ENCODE assay signal across 24 mouse cellular contexts in the genomic region with DNA sequence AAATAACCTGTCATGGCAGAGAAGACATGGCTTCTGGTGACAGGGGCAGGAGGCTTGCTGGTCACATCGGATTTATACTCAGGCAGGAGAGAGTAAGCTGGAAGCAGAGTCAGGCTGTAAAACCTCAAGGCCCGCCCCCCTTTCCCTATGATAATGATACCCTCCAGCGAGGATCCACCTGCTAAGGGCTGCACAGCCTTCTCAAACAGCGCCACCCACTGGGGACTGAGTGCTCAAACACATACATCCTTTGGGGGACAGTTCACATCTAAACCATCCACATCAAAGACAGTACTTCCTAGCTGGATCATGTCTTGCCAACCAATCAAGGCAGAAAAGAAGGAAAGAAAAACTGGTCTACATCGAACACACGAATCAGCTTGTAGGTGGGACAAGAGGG. TPM values are rescaled to one million over a fixed set of nuclear protein-coding genes. Genes with fewer than 3 reads are reported as not detected.
A peak's percentile ranks its signal among the peaks of the same experiment; 100 is the strongest.
DNase-seq lines count a peak whose midpoint lies in the region; ATAC-seq and TF ChIP-seq lines count a peak whose summit lies in the region.
"Had no signal": no experiment of that assay in that cellular context is flagged by ENCODE, and none has a peak within 500 bp of the region (broad histone marks: within the 10 kb centered on the region; RNA-seq: fewer than 3 reads in every experiment).

No protein-coding gene starts in this region.

- no peaks in the 10 kb centered on the region for H3K4me1 ChIP-seq in lung, postnatal 0 days (ENCODE audit: insufficient read depth, low read depth, low read length)
- H3K4me1 ChIP-seq in stomach, postnatal 0 days (replicated peaks; ENCODE audit: control insufficient read depth, insufficient read depth), result no peaks in the 10 kb centered on the region
- H3K4me1 ChIP-seq: heart, embryonic 10.5 days; hindbrain, embryonic 15.5 days; liver, embryonic 13.5 days; lung, embryonic 15.5 days; neural tube, embryonic 15.5 days had no signal

- peak; percentile 34 for DNase-seq in embryo, embryonic 10 days (ENCODE audit: low spot score)
- no peak for DNase-seq in embryo, embryonic 9.5 days (ENCODE audit: extremely low spot score)
- DNase-seq in lung, postnatal 0 days (ENCODE audit: low spot score), result no peak
- DNase-seq in lung, postnatal 14 days, result no peak
- DNase-seq in NIH3T3 (ENCODE audit: low read depth), result peak; percentile 6
- peak; percentile 19 for DNase-seq in embryo, embryonic 11 days
- DNase-seq in stomach, postnatal 0 days (ENCODE audit: low spot score), result no peak
- DNase-seq: cerebellum, adult 11 months; gastrocnemius, postnatal 36 days; heart, postnatal 10 days; kidney, adult 8-10 months; liver, embryonic 13.5 days; midbrain, embryonic 14.5 days had no signal

- no peaks in the 10 kb centered on the region for H3K27me3 ChIP-seq in lung, postnatal 0 days (replicated peaks; ENCODE audit: insufficient read depth, low read length)
- no peaks in the 10 kb centered on the region for H3K27me3 ChIP-seq in stomach, postnatal 0 days (ENCODE audit: control insufficient read depth, insufficient read depth, low read length)
- H3K27me3 ChIP-seq: hindbrain, embryonic 15.5 days; liver, embryonic 13.5 days; lung, embryonic 15.5 days; neural tube, embryonic 15.5 days had no signal

- H3K36me3 ChIP-seq in lung, postnatal 0 days (ENCODE audit: insufficient read depth, low read length), result no peaks in the 10 kb centered on the region
- H3K36me3 ChIP-seq in stomach, postnatal 0 days (ENCODE audit: control insufficient read depth, insufficient read depth, low read length), result no peaks in the 10 kb centered on the region
- H3K36me3 ChIP-seq: heart, embryonic 10.5 days; hindbrain, embryonic 15.5 days; liver, embryonic 13.5 days; lung, embryonic 15.5 days; neural tube, embryonic 15.5 days had no signal

- no peak overlapping the region for H3K4me2 ChIP-seq in lung, postnatal 0 days (replicated peaks; ENCODE audit: low read depth, low read length)
- H3K4me2 ChIP-seq in stomach, postnatal 0 days (replicated peaks; ENCODE audit: low read depth), result no peak overlapping the region
- H3K4me2 ChIP-seq: hindbrain, embryonic 15.5 days; liver, embryonic 13.5 days; lung, embryonic 15.5 days; neural tube, embryonic 15.5 days had no signal

- no peak overlapping the region for H3K9ac ChIP-seq in lung, postnatal 0 days (replicated peaks; ENCODE audit: low read depth)
- H3K9ac ChIP-seq in stomach, postnatal 0 days (ENCODE audit: low read length), result no peak overlapping the region
- H3K9ac ChIP-seq: hindbrain, embryonic 15.5 days; liver, embryonic 13.5 days; lung, embryonic 15.5 days; neural tube, embryonic 15.5 days had no signal

- no peak for ATAC-seq in lung, postnatal 0 days
- no peak for ATAC-seq in stomach, postnatal 0 days (ENCODE audit: low FRiP score, low TSS enrichment)
- ATAC-seq in erythroid progenitor cell, adult 5-6 weeks (replicated peaks; ENCODE audit: low FRiP score, poor library complexity, severe bottlenecking), result no peak
- ATAC-seq: forebrain, embryonic 14.5 days had no signal

- H3K4me3 ChIP-seq in lung, postnatal 0 days (ENCODE audit: low read depth, low read length), result no peak overlapping the region
- H3K4me3 ChIP-seq in stomach, postnatal 0 days (ENCODE audit: low read depth, low read length), result no peak overlapping the region
- H3K4me3 ChIP-seq: heart, embryonic 10.5 days; hindbrain, embryonic 15.5 days; liver, embryonic 13.5 days; lung, embryonic 15.5 days; myocyte; neural tube, embryonic 15.5 days had no signal

- no peak overlapping the region for H3K27ac ChIP-seq in lung, postnatal 0 days (ENCODE audit: low read length)
- H3K27ac ChIP-seq in stomach, postnatal 0 days (replicated peaks), result no peak overlapping the region
- H3K27ac ChIP-seq: heart, embryonic 10.5 days; hindbrain, embryonic 15.5 days; liver, embryonic 13.5 days; lung, embryonic 15.5 days; neural tube, embryonic 15.5 days had no signal

- H3K9me3 ChIP-seq in lung, postnatal 0 days (ENCODE audit: low read length), result no peaks in the 10 kb centered on the region
- no peaks in the 10 kb centered on the region for H3K9me3 ChIP-seq in stomach, postnatal 0 days (ENCODE audit: control insufficient read depth, low read length)
- H3K9me3 ChIP-seq: heart, embryonic 10.5 days; hindbrain, embryonic 15.5 days; liver, embryonic 13.5 days; lung, embryonic 15.5 days; neural tube, embryonic 15.5 days had no signal

- peak; percentile 32 for TF ChIP-seq CTCF in lung, postnatal 0 days (IDR thresholded peaks at IDR 0.05)
- no peak; the same call in 1 of the 2 replicates for TF ChIP-seq CTCF in stomach, postnatal 0 days (IDR thresholded peaks at IDR 0.05; ENCODE audit: low read depth)

- TF ChIP-seq EP300 in lung, postnatal 0 days (IDR thresholded peaks at IDR 0.05), result no peak
- no peak for TF ChIP-seq EP300 in stomach, postnatal 0 days (optimal IDR thresholded peaks at IDR 0.05)

- WGBS in lung, postnatal 0 days, result 62% methylated on average over 6 of the region's 6 CpGs
- WGBS in stomach, postnatal 0 days, result 55% methylated on average over 6 of the region's 6 CpGs

RNA-seq across cellular contexts. Expression of a gene that starts 14.6 kb away (rescaled TPM):
- not detected in 2 replicates for polyA plus RNA-seq in lung, postnatal 0 days (2015; fragmentation: Nextera tagmentation; extraction: Ambion mirVana)
- polyA plus RNA-seq in stomach, postnatal 0 days (2015; fragmentation: Nextera tagmentation; extraction: Ambion mirVana), result not detected in 2 replicates
- total RNA-seq in erythroid progenitor cell, adult 5-6 weeks (2015; ENCODE audit: low replicate concordance), result not detected in 2 replicates
- total RNA-seq in erythroid progenitor cell, adult 5-6 weeks (2017; ENCODE audit: low replicate concordance), result not detected in 2 replicates
- total RNA-seq: gastrocnemius, postnatal 36 days; heart, postnatal 10 days; megakaryocyte progenitor cell, adult 5-6 weeks had no signal
- polyA plus RNA-seq: forebrain, embryonic 14.5 days; heart, embryonic 10.5 days; hindbrain, embryonic 15.5 days; large intestine, adult 2 months; limb, embryonic 11.5 days; liver, embryonic 13.5 days; lung, embryonic 15.5 days; midbrain, embryonic 14.5 days; myocyte; neural tube, embryonic 15.5 days; stomach, embryonic 14.5 days had no signal

RNA-seq across cellular contexts. Expression of a gene that starts 15.9 kb away (rescaled TPM):
- not detected in 2 replicates for polyA plus RNA-seq in lung, postnatal 0 days (2015; fragmentation: Nextera tagmentation; extraction: Ambion mirVana)
- polyA plus RNA-seq in stomach, postnatal 0 days (2015; fragmentation: Nextera tagmentation; extraction: Ambion mirVana), result not detected in 2 replicates
- not detected in 2 replicates for total RNA-seq in erythroid progenitor cell, adult 5-6 weeks (2015; ENCODE audit: low replicate concordance)
- not detected in 2 replicates for total RNA-seq in erythroid progenitor cell, adult 5-6 weeks (2017; ENCODE audit: low replicate concordance)
- total RNA-seq: gastrocnemius, postnatal 36 days; heart, postnatal 10 days; megakaryocyte progenitor cell, adult 5-6 weeks had no signal
- polyA plus RNA-seq: forebrain, embryonic 14.5 days; heart, embryonic 10.5 days; hindbrain, embryonic 15.5 days; large intestine, adult 2 months; limb, embryonic 11.5 days; liver, embryonic 13.5 days; lung, embryonic 15.5 days; midbrain, embryonic 14.5 days; myocyte; neural tube, embryonic 15.5 days; stomach, embryonic 14.5 days had no signal

RNA-seq across cellular contexts. Expression of a gene that starts 22.2 kb away (rescaled TPM):
- polyA plus RNA-seq in lung, postnatal 0 days (2015; fragmentation: Nextera tagmentation; extraction: Ambion mirVana), result not detected in 2 replicates
- 0.10 TPM in 1 of 2 replicates, not detected in the other for polyA plus RNA-seq in stomach, postnatal 0 days (2015; fragmentation: Nextera tagmentation; extraction: Ambion mirVana)
- total RNA-seq in erythroid progenitor cell, adult 5-6 weeks (2015; ENCODE audit: low replicate concordance), result not detected in 2 replicates
- total RNA-seq in erythroid progenitor cell, adult 5-6 weeks (2017; ENCODE audit: low replicate concordance), result not detected in 2 replicates
- total RNA-seq: gastrocnemius, postnatal 36 days; heart, postnatal 10 days; megakaryocyte progenitor cell, adult 5-6 weeks had no signal
- polyA plus RNA-seq: heart, embryonic 10.5 days; large intestine, adult 2 months; limb, embryonic 11.5 days; liver, embryonic 13.5 days; lung, embryonic 15.5 days; midbrain, embryonic 14.5 days; myocyte; stomach, embryonic 14.5 days had no signal

RNA-seq across cellular contexts. Expression of a gene that starts 28.1 kb away (rescaled TPM):
- polyA plus RNA-seq in lung, postnatal 0 days (2015; fragmentation: Nextera tagmentation; extraction: Ambion mirVana), result not detected in 2 replicates
- polyA plus RNA-seq in stomach, postnatal 0 days (2015; fragmentation: Nextera tagmentation; extraction: Ambion mirVana), result not detected in 2 replicates
- total RNA-seq in erythroid progenitor cell, adult 5-6 weeks (2015; ENCODE audit: low replicate concordance), result not detected in 2 replicates
- total RNA-seq in erythroid progenitor cell, adult 5-6 weeks (2017; ENCODE audit: low replicate concordance), result not detected in 2 replicates
- total RNA-seq: gastrocnemius, postnatal 36 days; heart, postnatal 10 days; megakaryocyte progenitor cell, adult 5-6 weeks had no signal
- polyA plus RNA-seq: forebrain, embryonic 14.5 days; heart, embryonic 10.5 days; hindbrain, embryonic 15.5 days; large intestine, adult 2 months; limb, embryonic 11.5 days; liver, embryonic 13.5 days; lung, embryonic 15.5 days; midbrain, embryonic 14.5 days; myocyte; neural tube, embryonic 15.5 days; stomach, embryonic 14.5 days had no signal

RNA-seq across cellular contexts. Expression of a gene that starts 29.6 kb away (rescaled TPM):
- 8.4 and 11.5 TPM in 2 replicates for polyA plus RNA-seq in lung, postnatal 0 days (2015; fragmentation: Nextera tagmentation; extraction: Ambion mirVana)
- polyA plus RNA-seq in stomach, postnatal 0 days (2015; fragmentation: Nextera tagmentation; extraction: Ambion mirVana), result 0.25 and 0.27 TPM in 2 replicates
- not detected in 2 replicates for total RNA-seq in erythroid progenitor cell, adult 5-6 weeks (2015; ENCODE audit: low replicate concordance)
- not detected in 2 replicates for total RNA-seq in erythroid progenitor cell, adult 5-6 weeks (2017; ENCODE audit: low replicate concordance)
- total RNA-seq: gastrocnemius, postnatal 36 days; heart, postnatal 10 days; megakaryocyte progenitor cell, adult 5-6 weeks had no signal
- polyA plus RNA-seq: forebrain, embryonic 14.5 days; large intestine, adult 2 months; liver, embryonic 13.5 days; midbrain, embryonic 14.5 days; myocyte; stomach, embryonic 14.5 days had no signal

Comparison
In these comparisons a context has a peak if more than half of its experiments do, and no peak if none do; other contexts are left out.
1. DNase-seq: peak in embryo, embryonic 10 days (single experiment), NIH3T3 (single experiment) and embryo, embryonic 11 days (single experiment); none in embryo, embryonic 9.5 days (single experiment), lung, postnatal 0 days (single experiment), lung, postnatal 14 days (single experiment) and stomach, postnatal 0 days (single experiment).